Comparison of ENCODE assay signal across 23 mouse cellular contexts in the genomic region with DNA sequence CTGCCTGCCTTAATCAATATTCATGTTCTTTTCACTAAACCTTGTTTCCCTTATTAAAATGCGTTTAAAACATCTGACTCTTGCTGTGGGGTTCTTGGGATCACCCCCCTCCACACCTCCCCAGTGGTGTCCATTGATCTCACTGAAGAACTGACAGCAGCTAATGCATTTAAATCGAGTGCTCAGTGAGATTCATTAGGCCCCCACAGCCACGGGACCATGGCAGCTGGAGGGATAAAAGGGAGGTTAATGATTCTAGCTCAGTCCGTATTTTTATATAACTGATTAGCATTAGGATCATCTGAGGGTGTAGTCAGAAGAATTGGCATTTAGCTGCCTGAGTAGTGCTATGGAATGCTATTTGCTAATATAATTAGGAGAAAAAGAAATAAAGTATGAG. TPM values are rescaled to one million over a fixed set of nuclear protein-coding genes. Genes with fewer than 3 reads are reported as not detected.
DNase-seq lines count a peak whose midpoint lies in the region; ATAC-seq and TF ChIP-seq lines count a peak whose summit lies in the region.
"Had no signal": no experiment of that assay in that cellular context is flagged by ENCODE, and none has a peak within 500 bp of the region (broad histone marks: within the 10 kb centered on the region; RNA-seq: fewer than 3 reads in every experiment).

No protein-coding gene starts in this region.

- no peak for ATAC-seq in hindbrain, postnatal 0 days
- ATAC-seq in hindbrain, embryonic 14.5 days (ENCODE audit: low FRiP score), result peak; percentile 64; the same call in 1 of the 2 replicates
- ATAC-seq in neural tube, embryonic 13.5 days (ENCODE audit: low read depth), result peak; percentile 46; the same call in 1 of the 2 replicates
- ATAC-seq: intestine, embryonic 15.5 days; liver, embryonic 12.5 days had no signal

- WGBS in hindbrain, embryonic 10.5 days, result 47% methylated on average over 4 of the region's 4 CpGs
- 16% methylated on average over 4 of the region's 4 CpGs for WGBS in hindbrain, postnatal 0 days
- WGBS in hindbrain, embryonic 14.5 days, result 15% methylated on average over 4 of the region's 4 CpGs
- WGBS in neural tube, embryonic 13.5 days, result 24% methylated on average over 4 of the region's 4 CpGs

- no peak overlapping the region for H3K9ac ChIP-seq in hindbrain, postnatal 0 days (replicated peaks; ENCODE audit: low read length)
- no peak overlapping the region for H3K9ac ChIP-seq in hindbrain, embryonic 14.5 days
- H3K9ac ChIP-seq in neural tube, embryonic 13.5 days, result no peak overlapping the region
- H3K9ac ChIP-seq: embryonic facial prominence, embryonic 13.5 days; intestine, embryonic 15.5 days; limb, embryonic 12.5 days; liver, embryonic 12.5 days; stomach, embryonic 15.5 days had no signal

- H3K36me3 ChIP-seq in hindbrain, embryonic 10.5 days, result peaks cover 21% of the 10 kb centered on the region
- H3K36me3 ChIP-seq in hindbrain, postnatal 0 days (ENCODE audit: insufficient read depth, low read length), result peaks cover 3% of the 10 kb centered on the region; the same call in 1 of the 2 replicates
- no peaks in the 10 kb centered on the region; the same call in 1 of the 2 replicates for H3K36me3 ChIP-seq in hindbrain, embryonic 14.5 days (replicated peaks; ENCODE audit: control insufficient read depth, insufficient read depth)
- peaks cover 17% of the 10 kb centered on the region; the same call in 1 of the 2 replicates for H3K36me3 ChIP-seq in neural tube, embryonic 13.5 days
- H3K36me3 ChIP-seq: intestine, embryonic 15.5 days had no signal

- H3K4me1 ChIP-seq in hindbrain, embryonic 10.5 days (replicated peaks), result peaks cover 12% of the 10 kb centered on the region
- H3K4me1 ChIP-seq in hindbrain, postnatal 0 days (ENCODE audit: insufficient read depth, low read length), result no peaks in the 10 kb centered on the region
- peaks cover 12% of the 10 kb centered on the region for H3K4me1 ChIP-seq in hindbrain, embryonic 14.5 days (replicated peaks; ENCODE audit: control insufficient read depth, insufficient read depth, low read length)
- peaks cover 21% of the 10 kb centered on the region for H3K4me1 ChIP-seq in neural tube, embryonic 13.5 days (replicated peaks)
- H3K4me1 ChIP-seq: intestine, embryonic 15.5 days; limb, embryonic 12.5 days; liver, embryonic 12.5 days; stomach, embryonic 15.5 days had no signal

- TF ChIP-seq POLR2A in brain, embryonic 14.5 days (IDR thresholded peaks at IDR 0.05; ENCODE audit: borderline replicate concordance, extremely low read depth, insufficient read depth, insufficient read length, poor library complexity, severe bottlenecking), result no peak

- no peaks in the 10 kb centered on the region for H3K9me3 ChIP-seq in hindbrain, embryonic 10.5 days
- no peaks in the 10 kb centered on the region for H3K9me3 ChIP-seq in hindbrain, postnatal 0 days (ENCODE audit: low read length)
- H3K9me3 ChIP-seq in hindbrain, embryonic 14.5 days (ENCODE audit: control insufficient read depth, low read length), result 0 out of 2 replicates have a peak, but pooled peaks cover 4% of the 10 kb centered on the region
- H3K9me3 ChIP-seq in neural tube, embryonic 13.5 days, result peaks cover 5% of the 10 kb centered on the region; the same call in 1 of the 2 replicates
- H3K9me3 ChIP-seq: embryonic facial prominence, embryonic 13.5 days; intestine, embryonic 15.5 days; limb, embryonic 12.5 days; liver, embryonic 12.5 days; stomach, embryonic 15.5 days had no signal

- TF ChIP-seq CTCF in hindbrain, postnatal 0 days (IDR thresholded peaks at IDR 0.05; ENCODE audit: low read depth), result no peak
- TF ChIP-seq CTCF in brain, embryonic 14.5 days (IDR thresholded peaks at IDR 0.05; ENCODE audit: borderline replicate concordance, extremely low read depth, insufficient read depth, insufficient read length), result no peak

- DNase-seq in hindbrain, embryonic 10.5 days (ENCODE audit: low spot score), result peak; percentile 12
- DNase-seq in hindbrain, postnatal 0 days (ENCODE audit: low spot score), result no peak
- peak; percentile 70 for DNase-seq in brain, embryonic 14.5 days (ENCODE audit: low read depth)
- DNase-seq in hindbrain, embryonic 14.5 days (ENCODE audit: low spot score), result no peak
- DNase-seq in lung, postnatal 36 days, result no peak
- DNase-seq in ovary, adult 18-20 months (ENCODE audit: low spot score), result no peak
- DNase-seq: adrenal gland, adult 8-10 months; cerebellum, adult 9-11 months; gastrocnemius, postnatal 10 days; heart, adult 18-20 months; heart, postnatal 4 days; kidney, adult 9 months; kidney, postnatal 36 days; layer of hippocampus, adult 9-11 months; lung, adult 2 months; right cerebral cortex, postnatal 25 days; thymus, adult 2 months had no signal

- no peaks in the 10 kb centered on the region for H3K27me3 ChIP-seq in hindbrain, embryonic 10.5 days (ENCODE audit: insufficient read depth, poor library complexity, severe bottlenecking)
- H3K27me3 ChIP-seq in hindbrain, postnatal 0 days (ENCODE audit: insufficient read depth, low read length), result no peaks in the 10 kb centered on the region
- H3K27me3 ChIP-seq in hindbrain, embryonic 14.5 days (ENCODE audit: control insufficient read depth, insufficient read depth, low read length), result no peaks in the 10 kb centered on the region
- no peaks in the 10 kb centered on the region for H3K27me3 ChIP-seq in neural tube, embryonic 13.5 days
- H3K27me3 ChIP-seq: embryonic facial prominence, embryonic 13.5 days; intestine, embryonic 15.5 days; limb, embryonic 12.5 days; liver, embryonic 12.5 days; stomach, embryonic 15.5 days had no signal

- no peak overlapping the region for H3K27ac ChIP-seq in hindbrain, embryonic 10.5 days
- no peak overlapping the region for H3K27ac ChIP-seq in hindbrain, postnatal 0 days
- peak overlapping the region; percentile 49 for H3K27ac ChIP-seq in hindbrain, embryonic 14.5 days
- peak overlapping the region; percentile 71 for H3K27ac ChIP-seq in neural tube, embryonic 13.5 days (replicated peaks)
- H3K27ac ChIP-seq: embryonic facial prominence, embryonic 13.5 days; intestine, embryonic 15.5 days; limb, embryonic 12.5 days; liver, embryonic 12.5 days; stomach, embryonic 15.5 days had no signal

- no peak overlapping the region for H3K4me3 ChIP-seq in hindbrain, embryonic 10.5 days
- no peak overlapping the region for H3K4me3 ChIP-seq in hindbrain, postnatal 0 days (ENCODE audit: low read length)
- H3K4me3 ChIP-seq in hindbrain, embryonic 14.5 days (replicated peaks; ENCODE audit: low read length), result no peak overlapping the region
- no peak overlapping the region for H3K4me3 ChIP-seq in neural tube, embryonic 13.5 days
- H3K4me3 ChIP-seq: embryonic facial prominence, embryonic 13.5 days; intestine, embryonic 15.5 days; limb, embryonic 12.5 days; liver, embryonic 12.5 days; stomach, embryonic 15.5 days had no signal

- no peak overlapping the region for H3K4me2 ChIP-seq in hindbrain, postnatal 0 days (ENCODE audit: low read depth, low read length)
- H3K4me2 ChIP-seq in hindbrain, embryonic 14.5 days (replicated peaks), result no peak overlapping the region
- no peak overlapping the region for H3K4me2 ChIP-seq in neural tube, embryonic 13.5 days
- H3K4me2 ChIP-seq: embryonic facial prominence, embryonic 13.5 days; intestine, embryonic 15.5 days; limb, embryonic 12.5 days; liver, embryonic 12.5 days; stomach, embryonic 15.5 days had no signal

RNA-seq across cellular contexts. Expression of a gene that starts 41.2 kb away (rescaled TPM):
- 49.7 and 65.0 TPM in 2 replicates for polyA plus RNA-seq in hindbrain, embryonic 10.5 days (2016; fragmentation: Nextera tagmentation; extraction: Ambion mirVana)
- total RNA-seq in hindbrain, postnatal 0 days (2014; rRNA removed), result 51.2 and 53.2 TPM in 2 replicates
- polyA plus RNA-seq in hindbrain, postnatal 0 days (2015; fragmentation: Nextera tagmentation; extraction: Ambion mirVana), result 40.4 and 42.0 TPM in 2 replicates
- polyA plus RNA-seq in brain, embryonic 14.5 days (2012; rRNA removed), result 38.7 and 41.1 TPM in 2 replicates
- polyA plus RNA-seq in hindbrain, embryonic 14.5 days (2014; fragmentation: Nextera tagmentation; extraction: Ambion mirVana), result 51.2 and 57.0 TPM in 2 replicates
- polyA plus RNA-seq in neural tube, embryonic 13.5 days (2015; fragmentation: Nextera tagmentation; extraction: Ambion mirVana), result 48.2 and 53.4 TPM in 2 replicates

Comparison
In these comparisons a context has a peak if more than half of its experiments do, and no peak if none do; other contexts are left out.
1. DNase-seq: peak in hindbrain, embryonic 10.5 days (single experiment) and brain, embryonic 14.5 days (single experiment); none in hindbrain, postnatal 0 days (single experiment), hindbrain, embryonic 14.5 days (single experiment), lung, postnatal 36 days (single experiment) and ovary, adult 18-20 months (single experiment).
2. H3K27ac ChIP-seq: peak in hindbrain, embryonic 14.5 days (single experiment) and neural tube, embryonic 13.5 days (single experiment); none in hindbrain, embryonic 10.5 days (single experiment) and hindbrain, postnatal 0 days (single experiment).